Mouse (Mus musculus): Measurements from ENCODE around the gene Thap4. TPM values are rescaled to one million over a fixed set of nuclear protein-coding genes. Genes with fewer than 3 reads are reported as not detected.

The Thap4 gene
- polyA plus RNA-seq, 1 experiment from 2014 or later: 52.8 TPM

- WGBS: 92% methylated on average over 8 of the region's 8 CpGs
- Histone ChIP-seq H3K36me3 (peaks cover 20% of the 10 kb centered on the region), H3K4me1 (replicated peaks) (peaks cover 10% of the 10 kb centered on the region), H3K27ac (no peak overlapping the region), H3K9ac (replicated peaks) (no peak overlapping the region), H3K4me2 (no peak overlapping the region), H3K4me3 (replicated peaks) (no peak overlapping the region), H3K27me3 (peaks cover 11% of the 10 kb centered on the region; the same call in 1 of the 2 replicates), H3K9me3 (no peaks in the 10 kb centered on the region)
- no peak for ATAC-seq (ENCODE audit: insufficient number of reproducible peaks, insufficient read depth, low FRiP score, low TSS enrichment, low read depth)
Measured at GRCm38 (mm10) chr1:93691106-93691505, 63.6 kb downstream of the Thap4 start.

- Histone ChIP-seq H3K9ac (replicated peaks) (no peak overlapping the region), H3K9me3 (no peaks in the 10 kb centered on the region), H3K4me3 (replicated peaks) (no peak overlapping the region), H3K4me1 (replicated peaks) (peaks cover 11% of the 10 kb centered on the region), H3K27me3 (peaks cover 19% of the 10 kb centered on the region; the same call in 1 of the 2 replicates), H3K27ac (no peak overlapping the region), H3K36me3 (peaks cover 9% of the 10 kb centered on the region), H3K4me2 (no peak overlapping the region)
- WGBS: 76% methylated on average over 7 of the region's 7 CpGs
- no peak for ATAC-seq (ENCODE audit: insufficient number of reproducible peaks, insufficient read depth, low FRiP score, low TSS enrichment, low read depth)
Measured at GRCm38 (mm10) chr1:93689901-93690496, 64.7 kb downstream of the Thap4 start.

GRCm38 (mm10) chr1:93688154-93688553, 66.5 kb downstream of the Thap4 start:
- Histone ChIP-seq H3K4me2 (no peak overlapping the region), H3K27me3 (peaks cover 30% of the 10 kb centered on the region; the same call in 1 of the 2 replicates), H3K4me3 (replicated peaks) (no peak overlapping the region), H3K36me3 (0 out of 2 replicates have a peak, but pooled peaks cover 3% of the 10 kb centered on the region), H3K9me3 (no peaks in the 10 kb centered on the region), H3K27ac (no peak overlapping the region), H3K9ac (replicated peaks) (no peak overlapping the region), H3K4me1 (replicated peaks) (peaks cover 11% of the 10 kb centered on the region)
- WGBS: 90% methylated on average over 8 of the region's 8 CpGs
- ATAC-seq (ENCODE audit: insufficient number of reproducible peaks, insufficient read depth, low FRiP score, low TSS enrichment, low read depth): no peak

- H3K36me3 ChIP-seq: 0 out of 2 replicates have a peak, but pooled peaks cover 3% of the 10 kb centered on the region
- no peak for ATAC-seq (ENCODE audit: insufficient number of reproducible peaks, insufficient read depth, low FRiP score, low TSS enrichment, low read depth)
- H3K4me3 ChIP-seq (replicated peaks): peak overlapping the region; percentile 62; the same call in 1 of the 2 replicates
- 0 out of 2 replicates have a peak overlapping the region, but pooled peaks have one; percentile 17 for H3K27ac ChIP-seq
- 0 out of 2 replicates have a peak, but pooled peaks cover 2% of the 10 kb centered on the region for H3K9me3 ChIP-seq
- WGBS: 51% methylated on average over 3 of the region's 3 CpGs
- H3K4me2 ChIP-seq: peak overlapping the region; percentile 89
- peaks cover 32% of the 10 kb centered on the region; the same call in 1 of the 2 replicates for H3K27me3 ChIP-seq
- peak overlapping the region; percentile 68; the same call in 1 of the 2 replicates for H3K9ac ChIP-seq (replicated peaks)
- H3K4me1 ChIP-seq (replicated peaks): peaks cover 11% of the 10 kb centered on the region
Measured at GRCm38 (mm10) chr1:93686961-93687320, 67.7 kb downstream of the Thap4 start.

- H3K4me2 ChIP-seq: peak overlapping the region; percentile 89
- H3K9me3 ChIP-seq: peaks cover 7% of the 10 kb centered on the region; the same call in 1 of the 2 replicates
- H3K4me3 ChIP-seq (replicated peaks): peak overlapping the region; percentile 62
- peak; percentile 89 for ATAC-seq (ENCODE audit: insufficient number of reproducible peaks, insufficient read depth, low FRiP score, low TSS enrichment, low read depth)
- WGBS: 3% methylated on average over 51 of the region's 51 CpGs
- peaks cover 32% of the 10 kb centered on the region; the same call in 1 of the 2 replicates for H3K27me3 ChIP-seq
- H3K9ac ChIP-seq (replicated peaks): peak overlapping the region; percentile 68
- peaks cover 11% of the 10 kb centered on the region for H3K4me1 ChIP-seq (replicated peaks)
- H3K36me3 ChIP-seq: 0 out of 2 replicates have a peak, but pooled peaks cover 2% of the 10 kb centered on the region
- peak overlapping the region; percentile 50; the same call in 1 of the 2 replicates for H3K27ac ChIP-seq
Measured at GRCm38 (mm10) chr1:93686245-93686960, 68.3 kb downstream of the Thap4 start.

GRCm38 (mm10) chr1:93685401-93686244, 69.0 kb downstream of the Thap4 start, which contains the start of gene Bok:
TSS of gene Bok (plus strand) at chr1:93685660.
- H3K9ac ChIP-seq (replicated peaks): peak within 1 kb of the TSS; percentile 68
- peak within 1 kb of the TSS; percentile 50; the same call in 1 of the 2 replicates for H3K27ac ChIP-seq
- peaks cover 11% of the 10 kb centered on the region for H3K4me1 ChIP-seq (replicated peaks)
- H3K9me3 ChIP-seq: peaks cover 10% of the 10 kb centered on the region; the same call in 1 of the 2 replicates
- H3K4me3 ChIP-seq (replicated peaks): peak within 1 kb of the TSS; percentile 62
- H3K36me3 ChIP-seq: no peaks in the 10 kb centered on the region
- H3K27me3 ChIP-seq: peaks cover 32% of the 10 kb centered on the region; the same call in 1 of the 2 replicates
- under 1% methylated on average over 78 of the region's 78 CpGs for WGBS
- peak within 1 kb of the TSS; percentile 89 for H3K4me2 ChIP-seq
- ATAC-seq (ENCODE audit: insufficient number of reproducible peaks, insufficient read depth, low FRiP score, low TSS enrichment, low read depth): peak; percentile 67; the same call in 1 of the 2 replicates

GRCm38 (mm10) chr1:93679889-93680568, 74.6 kb downstream of the Thap4 start:
- Histone ChIP-seq H3K27ac (no peak overlapping the region), H3K36me3 (no peaks in the 10 kb centered on the region), H3K9ac (replicated peaks) (no peak overlapping the region), H3K27me3 (peaks cover 13% of the 10 kb centered on the region; the same call in 1 of the 2 replicates), H3K4me1 (replicated peaks) (no peaks in the 10 kb centered on the region), H3K4me2 (no peak overlapping the region), H3K9me3 (peaks cover 10% of the 10 kb centered on the region; the same call in 1 of the 2 replicates), H3K4me3 (replicated peaks) (no peak overlapping the region)
- 37% methylated on average over 7 of the region's 7 CpGs for WGBS
- ATAC-seq (ENCODE audit: insufficient number of reproducible peaks, insufficient read depth, low FRiP score, low TSS enrichment, low read depth): no peak

- Histone ChIP-seq H3K36me3 (no peaks in the 10 kb centered on the region), H3K9me3 (peaks cover 10% of the 10 kb centered on the region; the same call in 1 of the 2 replicates), H3K27ac (no peak overlapping the region), H3K4me3 (replicated peaks) (no peak overlapping the region), H3K4me2 (no peak overlapping the region), H3K9ac (replicated peaks) (no peak overlapping the region), H3K4me1 (replicated peaks) (no peaks in the 10 kb centered on the region), H3K27me3 (0 out of 2 replicates have a peak, but pooled peaks cover 5% of the 10 kb centered on the region)
- WGBS: 67% methylated on average over 2 of the region's 2 CpGs
- ATAC-seq (ENCODE audit: insufficient number of reproducible peaks, insufficient read depth, low FRiP score, low TSS enrichment, low read depth): no peak
Measured at GRCm38 (mm10) chr1:93678386-93678785, 76.3 kb downstream of the Thap4 start.

- H3K9ac ChIP-seq (replicated peaks): no peak overlapping the region
- H3K4me3 ChIP-seq (replicated peaks): no peak overlapping the region
- H3K9me3 ChIP-seq: no peaks in the 10 kb centered on the region
- no peaks in the 10 kb centered on the region for H3K27me3 ChIP-seq
- H3K27ac ChIP-seq: no peak overlapping the region
- no peak overlapping the region for H3K4me2 ChIP-seq
- peaks cover 18% of the 10 kb centered on the region for H3K4me1 ChIP-seq (replicated peaks)
- no peak for ATAC-seq (ENCODE audit: insufficient number of reproducible peaks, insufficient read depth, low FRiP score, low TSS enrichment, low read depth)
- no peaks in the 10 kb centered on the region for H3K36me3 ChIP-seq
- 92% methylated on average over 5 of the region's 5 CpGs for WGBS
Measured at GRCm38 (mm10) chr1:93672682-93673081, 82.0 kb downstream of the Thap4 start.

- Histone ChIP-seq H3K27ac (no peak overlapping the region), H3K4me3 (replicated peaks) (no peak overlapping the region), H3K9ac (replicated peaks) (no peak overlapping the region), H3K4me2 (no peak overlapping the region), H3K9me3 (no peaks in the 10 kb centered on the region), H3K27me3 (no peaks in the 10 kb centered on the region), H3K36me3 (no peaks in the 10 kb centered on the region), H3K4me1 (replicated peaks) (peaks cover 18% of the 10 kb centered on the region)
- ATAC-seq (ENCODE audit: insufficient number of reproducible peaks, insufficient read depth, low FRiP score, low TSS enrichment, low read depth): no peak
Measured at GRCm38 (mm10) chr1:93669941-93670340, 84.7 kb downstream of the Thap4 start.
